Mouse (Mus musculus): Measurements from ENCODE around the gene Mrps24. TPM values are rescaled to one million over a fixed set of nuclear protein-coding genes. Genes with fewer than 3 reads are reported as not detected.

Gene Mrps24
- polyA plus RNA-seq, 1 experiment from 2014 or later, result 178 TPM

- H3K36me3 ChIP-seq, result peaks cover 17% of the 10 kb centered on the region
- no peaks in the 10 kb centered on the region for H3K27me3 ChIP-seq
- WGBS, result 88% methylated on average over 1 of the region's 1 CpGs
- ATAC-seq (ENCODE audit: insufficient number of reproducible peaks, low FRiP score, low TSS enrichment, low read depth), result no peak
- H3K9ac ChIP-seq, result no peak overlapping the region
- no peaks in the 10 kb centered on the region for H3K9me3 ChIP-seq (replicated peaks)
- no peak overlapping the region for H3K4me3 ChIP-seq (replicated peaks)
- peaks cover 13% of the 10 kb centered on the region for H3K4me1 ChIP-seq
- no peak overlapping the region for H3K4me2 ChIP-seq (replicated peaks)
- no peak overlapping the region for H3K27ac ChIP-seq (replicated peaks)
Observed at GRCm38 (mm10) chr11:5703341-5703740, 12.1 kb downstream of the Mrps24 start.

GRCm38 (mm10) chr11:5702957-5703332 lies 12.5 kb downstream of the Mrps24 start:
- 88% methylated on average over 6 of the region's 6 CpGs for WGBS
- ATAC-seq (ENCODE audit: insufficient number of reproducible peaks, low FRiP score, low TSS enrichment, low read depth), result no peak
- peaks cover 17% of the 10 kb centered on the region for H3K36me3 ChIP-seq

GRCm38 (mm10) chr11:5702271-5702956 lies 13.1 kb downstream of the Mrps24 start:
- H3K9me3 ChIP-seq (replicated peaks), result no peaks in the 10 kb centered on the region
- H3K4me1 ChIP-seq, result peaks cover 13% of the 10 kb centered on the region
- no peak overlapping the region for H3K9ac ChIP-seq
- peaks cover 17% of the 10 kb centered on the region for H3K36me3 ChIP-seq
- no peaks in the 10 kb centered on the region for H3K27me3 ChIP-seq
- no peak overlapping the region for H3K27ac ChIP-seq (replicated peaks)
- 74% methylated on average over 5 of the region's 5 CpGs for WGBS
- ATAC-seq (ENCODE audit: insufficient number of reproducible peaks, low FRiP score, low TSS enrichment, low read depth), result no peak
- H3K4me2 ChIP-seq (replicated peaks), result no peak overlapping the region
- H3K4me3 ChIP-seq (replicated peaks), result no peak overlapping the region

More at GRCm38 (mm10) chr11:5702957-5703332, 12.5 kb downstream of the Mrps24 start:
- no peaks in the 10 kb centered on the region for H3K9me3 ChIP-seq (replicated peaks)
- no peak overlapping the region for H3K27ac ChIP-seq (replicated peaks)
- no peak overlapping the region for H3K9ac ChIP-seq
- H3K4me2 ChIP-seq (replicated peaks), result no peak overlapping the region
- H3K4me3 ChIP-seq (replicated peaks), result no peak overlapping the region
- no peaks in the 10 kb centered on the region for H3K27me3 ChIP-seq
- peaks cover 13% of the 10 kb centered on the region for H3K4me1 ChIP-seq

- Histone ChIP-seq H3K4me1 (peaks cover 12% of the 10 kb centered on the region), H3K9me3 (replicated peaks) (no peaks in the 10 kb centered on the region), H3K4me2 (replicated peaks) (no peak overlapping the region), H3K27me3 (no peaks in the 10 kb centered on the region), H3K9ac (no peak overlapping the region), H3K4me3 (replicated peaks) (no peak overlapping the region), H3K27ac (replicated peaks) (no peak overlapping the region), H3K36me3 (peaks cover 17% of the 10 kb centered on the region)
- 96% methylated on average over 1 of the region's 1 CpGs for WGBS
- no peak for ATAC-seq (ENCODE audit: insufficient number of reproducible peaks, low FRiP score, low TSS enrichment, low read depth)
Observed at GRCm38 (mm10) chr11:5701821-5702220, 13.7 kb downstream of the Mrps24 start.

- Histone ChIP-seq H3K4me1 (peaks cover 7% of the 10 kb centered on the region), H3K9ac (no peak overlapping the region), H3K4me3 (replicated peaks) (no peak overlapping the region), H3K27ac (replicated peaks) (no peak overlapping the region), H3K4me2 (replicated peaks) (no peak overlapping the region), H3K9me3 (replicated peaks) (no peaks in the 10 kb centered on the region), H3K27me3 (no peaks in the 10 kb centered on the region), H3K36me3 (peaks cover 17% of the 10 kb centered on the region)
- 71% methylated on average over 2 of the region's 2 CpGs for WGBS
- no peak for ATAC-seq (ENCODE audit: insufficient number of reproducible peaks, low FRiP score, low TSS enrichment, low read depth)
Observed at GRCm38 (mm10) chr11:5701300-5701699, 14.2 kb downstream of the Mrps24 start.

GRCm38 (mm10) chr11:5700808-5701207 lies 14.7 kb downstream of the Mrps24 start:
- Histone ChIP-seq H3K9me3 (replicated peaks) (no peaks in the 10 kb centered on the region), H3K27ac (replicated peaks) (no peak overlapping the region), H3K36me3 (peaks cover 17% of the 10 kb centered on the region), H3K9ac (no peak overlapping the region), H3K27me3 (no peaks in the 10 kb centered on the region), H3K4me1 (peaks cover 2% of the 10 kb centered on the region; the same call in 1 of the 2 replicates), H3K4me2 (replicated peaks) (no peak overlapping the region), H3K4me3 (replicated peaks) (no peak overlapping the region)
- ATAC-seq (ENCODE audit: insufficient number of reproducible peaks, low FRiP score, low TSS enrichment, low read depth), result no peak
- WGBS, result 89% methylated on average over 7 of the region's 7 CpGs

GRCm38 (mm10) chr11:5691775-5692174 lies 23.7 kb downstream of the Mrps24 start:
- Histone ChIP-seq H3K27ac (replicated peaks) (no peak overlapping the region), H3K9me3 (replicated peaks) (no peaks in the 10 kb centered on the region), H3K4me1 (0 out of 2 replicates have a peak, but pooled peaks cover 3% of the 10 kb centered on the region), H3K9ac (no peak overlapping the region), H3K27me3 (no peaks in the 10 kb centered on the region), H3K36me3 (no peaks in the 10 kb centered on the region), H3K4me2 (replicated peaks) (no peak overlapping the region), H3K4me3 (replicated peaks) (no peak overlapping the region)
- 28% methylated on average over 7 of the region's 7 CpGs for WGBS
- no peak for ATAC-seq (ENCODE audit: insufficient number of reproducible peaks, low FRiP score, low TSS enrichment, low read depth)

- no peak for ATAC-seq (ENCODE audit: insufficient number of reproducible peaks, low FRiP score, low TSS enrichment, low read depth)
- no peak overlapping the region for H3K27ac ChIP-seq (replicated peaks)
- 13% methylated on average over 7 of the region's 7 CpGs for WGBS
Observed at GRCm38 (mm10) chr11:5684283-5684682, 31.2 kb downstream of the Mrps24 start.

GRCm38 (mm10) chr11:5682541-5682940 lies 32.9 kb downstream of the Mrps24 start:
- no peaks in the 10 kb centered on the region for H3K4me1 ChIP-seq
- no peaks in the 10 kb centered on the region for H3K27me3 ChIP-seq
- WGBS, result 64% methylated on average over 6 of the region's 6 CpGs
- no peak overlapping the region for H3K27ac ChIP-seq (replicated peaks)
- no peak overlapping the region for H3K4me3 ChIP-seq (replicated peaks)
- no peak overlapping the region for H3K4me2 ChIP-seq (replicated peaks)
- H3K9ac ChIP-seq, result no peak overlapping the region
- ATAC-seq (ENCODE audit: insufficient number of reproducible peaks, low FRiP score, low TSS enrichment, low read depth), result no peak
- no peaks in the 10 kb centered on the region for H3K36me3 ChIP-seq
- no peaks in the 10 kb centered on the region for H3K9me3 ChIP-seq (replicated peaks)

More at GRCm38 (mm10) chr11:5684283-5684682, 31.2 kb downstream of the Mrps24 start:
- no peaks in the 10 kb centered on the region for H3K27me3 ChIP-seq
- H3K4me3 ChIP-seq (replicated peaks), result no peak overlapping the region
- no peak overlapping the region for H3K9ac ChIP-seq
- H3K36me3 ChIP-seq, result no peaks in the 10 kb centered on the region
- no peaks in the 10 kb centered on the region for H3K4me1 ChIP-seq
- no peaks in the 10 kb centered on the region for H3K9me3 ChIP-seq (replicated peaks)
- no peak overlapping the region for H3K4me2 ChIP-seq (replicated peaks)

Other genes with a start within 250 kb of the Mrps24 start
- gene Xbp1, start 195.0 kb downstream of the Mrps24 start, polyA plus RNA-seq (2015; fragmentation: Nextera tagmentation; extraction: Ambion mirVana), result 209 and 218 TPM in 2 replicates
- 17.7 and 19.2 TPM in 2 replicates for gene Ccdc117, start 173.5 kb downstream of the Mrps24 start, polyA plus RNA-seq (2015; fragmentation: Nextera tagmentation; extraction: Ambion mirVana)
- gene Ankrd36, start 146.0 kb downstream of the Mrps24 start, polyA plus RNA-seq (2015; fragmentation: Nextera tagmentation; extraction: Ambion mirVana), result not detected in 2 replicates
- 29.4 and 30.1 TPM in 2 replicates for gene Urgcp, start 46.7 kb upstream of the Mrps24 start, polyA plus RNA-seq (2015; fragmentation: Nextera tagmentation; extraction: Ambion mirVana)
- 118 and 128 TPM in 2 replicates for gene Dbnl, start 72.8 kb upstream of the Mrps24 start, polyA plus RNA-seq (2015; fragmentation: Nextera tagmentation; extraction: Ambion mirVana)
- gene Pgam2, start 88.1 kb upstream of the Mrps24 start, polyA plus RNA-seq (2015; fragmentation: Nextera tagmentation; extraction: Ambion mirVana), result 71.2 and 107 TPM in 2 replicates
- gene Polm, start 122.3 kb upstream of the Mrps24 start, polyA plus RNA-seq (2015; fragmentation: Nextera tagmentation; extraction: Ambion mirVana), result 10.4 and 12.0 TPM in 2 replicates
- gene Aebp1, start 146.3 kb upstream of the Mrps24 start, polyA plus RNA-seq (2015; fragmentation: Nextera tagmentation; extraction: Ambion mirVana), result 61.3 and 66.9 TPM in 2 replicates
- 106 and 125 TPM in 2 replicates for gene Pold2, start 162.6 kb upstream of the Mrps24 start, polyA plus RNA-seq (2015; fragmentation: Nextera tagmentation; extraction: Ambion mirVana)
- gene Myl7, start 183.1 kb upstream of the Mrps24 start, polyA plus RNA-seq (2015; fragmentation: Nextera tagmentation; extraction: Ambion mirVana), result 1.4 and 2.4 TPM in 2 replicates
- 2.4 and 3.5 TPM in 2 replicates for gene Gck, start 234.4 kb upstream of the Mrps24 start, polyA plus RNA-seq (2015; fragmentation: Nextera tagmentation; extraction: Ambion mirVana)
- gene Ykt6, start 240.0 kb upstream of the Mrps24 start, polyA plus RNA-seq (2015; fragmentation: Nextera tagmentation; extraction: Ambion mirVana), result 64.4 and 66.7 TPM in 2 replicates